Mouse (Mus musculus) cerebellum, adult 9-10 months (tissue): Measurements from ENCODE around the gene Fcho2.
"Not testable (repeated sequence)": the region's sequence is repeated elsewhere in the genome, so short reads cannot be mapped to it uniquely, and the experiment has no call there.

Source experiments
- DNase-seq: peaks from one replicate; pipeline ENCODE4 v3.0.0; 2022

Gene Fcho2

DNA sequence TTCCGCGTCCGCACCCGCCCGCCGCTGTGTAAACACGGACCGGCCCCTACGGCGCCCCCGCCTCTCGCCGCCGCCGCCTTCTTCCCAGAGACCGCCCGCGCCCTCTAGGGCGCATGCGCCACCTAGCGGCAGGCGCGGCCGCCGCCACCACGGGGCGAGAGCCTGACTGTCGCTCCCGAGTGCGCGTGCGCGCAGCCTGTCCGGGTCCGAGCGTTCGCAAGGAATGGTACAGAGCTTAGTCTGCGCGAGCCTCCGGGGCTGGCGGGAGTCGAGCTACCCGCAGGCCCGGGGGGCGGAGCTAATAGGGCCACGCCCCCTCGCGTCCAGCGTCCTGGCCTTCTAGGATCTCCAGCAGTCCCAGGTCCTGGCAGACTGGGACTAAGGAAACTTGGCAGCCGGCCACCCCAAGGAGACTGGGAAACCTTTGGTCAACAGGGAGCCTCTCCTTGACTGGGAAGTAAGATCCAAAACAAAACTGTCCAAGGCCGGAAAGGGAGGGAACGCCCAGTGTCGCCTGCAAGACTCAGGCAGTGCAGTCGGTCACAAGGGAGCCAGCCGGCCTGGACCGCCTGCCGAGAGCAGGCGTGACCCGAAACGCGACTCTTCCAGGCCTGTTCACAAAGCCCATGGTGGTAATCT, at the start of gene Fcho2:
Gene Fcho2 (minus strand): TSS at position 303 of the 639 bp plus-strand sequence.
- DNase-seq: peak; percentile 96

DNA sequence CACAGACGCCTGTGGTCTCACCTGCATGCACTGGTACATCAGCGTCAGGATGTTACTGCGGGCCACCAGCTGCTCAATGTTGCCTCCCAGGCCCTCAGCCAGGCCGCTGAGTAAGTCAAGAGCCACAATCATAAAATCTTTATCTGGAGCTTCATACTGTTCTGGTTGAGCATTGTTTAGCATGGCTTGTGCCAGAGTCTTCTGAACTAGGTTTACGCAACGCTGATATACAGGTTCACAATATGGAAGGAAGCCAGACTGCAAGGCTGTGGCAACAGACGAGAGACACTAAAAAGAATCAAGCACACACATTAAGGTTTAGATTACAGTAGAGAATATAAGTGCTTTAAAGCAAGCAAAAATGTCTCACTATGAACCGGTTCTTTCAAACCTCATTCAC, 40.0 kb upstream of the Fcho2 start:
- no peak for DNase-seq

DNA sequence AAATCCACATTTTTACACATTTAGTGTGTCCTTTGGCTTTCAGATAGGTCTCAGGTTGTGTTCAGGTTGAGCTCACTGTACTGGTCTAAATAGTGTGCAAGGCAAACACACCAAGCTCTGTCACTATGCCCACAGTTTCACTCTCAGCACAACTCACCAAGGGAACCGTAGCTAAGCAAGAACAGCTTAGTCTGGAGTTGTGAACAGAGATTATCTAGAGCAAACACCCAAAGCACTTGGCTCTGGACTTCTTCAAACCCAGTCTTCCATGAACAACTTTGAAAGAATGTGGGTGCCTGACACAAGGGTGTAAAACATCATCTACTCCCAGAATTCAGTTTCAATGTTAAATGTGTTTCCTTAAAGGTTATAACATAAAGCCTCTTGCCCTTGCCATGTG, 30.5 kb upstream of the Fcho2 start:
- DNase-seq: no peak

DNA sequence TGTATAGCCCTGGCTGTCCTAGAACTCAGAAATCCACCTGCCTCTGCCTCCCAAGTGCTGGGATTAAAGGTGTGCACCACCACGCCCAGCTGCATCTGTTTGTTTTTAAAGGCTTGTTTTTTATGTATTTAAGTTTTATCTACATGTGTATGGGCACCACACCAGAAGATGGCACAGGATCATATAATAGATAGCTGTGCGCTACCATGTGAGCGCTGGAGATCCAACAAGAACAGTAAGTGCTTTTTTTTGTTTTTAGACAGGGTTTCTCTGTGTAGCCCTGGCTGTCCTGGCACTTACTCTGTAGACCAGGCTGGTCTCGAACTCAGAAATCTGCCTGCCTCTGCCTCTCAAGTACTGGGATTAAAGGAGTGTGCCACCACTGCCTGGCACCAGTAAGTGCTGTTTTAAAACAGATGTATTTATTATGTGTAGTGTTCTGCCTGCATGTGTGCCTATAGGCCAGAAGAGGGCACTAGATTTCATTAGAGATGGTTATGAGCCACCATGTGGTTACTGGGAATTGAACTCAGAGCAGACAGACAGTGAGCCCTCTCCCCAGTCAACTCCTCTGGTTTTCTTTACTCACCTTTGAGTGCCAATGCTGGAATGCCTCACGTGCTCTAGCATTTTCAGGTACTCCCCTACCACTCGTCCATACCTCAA, 21.3 kb upstream of the Fcho2 start:
- DNase-seq: no peak

DNA sequence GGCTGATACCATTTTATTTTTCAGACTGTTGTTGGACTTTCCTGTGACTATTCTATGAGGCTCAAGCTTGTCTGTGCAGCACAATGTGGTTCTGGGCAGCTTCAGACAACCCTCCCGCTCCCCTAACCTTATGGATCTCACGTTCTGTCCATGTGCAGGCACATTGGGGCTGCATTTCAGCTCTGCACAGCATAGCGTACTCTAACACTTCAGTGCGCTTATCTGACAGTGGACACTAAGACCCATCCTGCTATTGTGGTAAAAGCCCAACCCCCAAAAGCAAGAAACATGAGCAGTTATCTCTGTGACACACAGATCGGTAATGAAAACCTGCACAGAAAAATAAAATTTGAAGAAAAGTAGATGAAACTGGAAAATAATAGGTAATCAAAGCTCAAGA, 20.5 kb upstream of the Fcho2 start:
- no peak for DNase-seq

DNA sequence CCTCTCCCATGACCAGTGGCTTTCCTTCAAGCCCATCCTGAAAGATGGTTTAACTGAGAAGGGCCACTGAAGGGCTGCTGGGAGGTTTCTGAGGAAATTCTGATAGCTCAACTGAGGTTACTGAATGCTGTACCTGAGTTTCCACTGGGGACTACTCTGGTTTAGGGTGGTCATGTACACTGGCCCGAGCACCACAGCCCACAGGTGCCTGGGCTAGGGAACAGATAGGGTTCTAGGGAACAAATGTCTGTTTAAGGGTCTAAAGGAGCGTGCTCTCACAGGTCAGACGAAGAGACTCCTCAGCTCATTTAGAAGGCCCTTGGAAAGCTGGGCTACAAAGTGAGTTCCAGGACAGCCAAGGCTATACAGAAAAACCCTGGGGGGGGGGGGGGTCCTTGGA, 19.5 kb upstream of the Fcho2 start:
- no peak for DNase-seq

DNA sequence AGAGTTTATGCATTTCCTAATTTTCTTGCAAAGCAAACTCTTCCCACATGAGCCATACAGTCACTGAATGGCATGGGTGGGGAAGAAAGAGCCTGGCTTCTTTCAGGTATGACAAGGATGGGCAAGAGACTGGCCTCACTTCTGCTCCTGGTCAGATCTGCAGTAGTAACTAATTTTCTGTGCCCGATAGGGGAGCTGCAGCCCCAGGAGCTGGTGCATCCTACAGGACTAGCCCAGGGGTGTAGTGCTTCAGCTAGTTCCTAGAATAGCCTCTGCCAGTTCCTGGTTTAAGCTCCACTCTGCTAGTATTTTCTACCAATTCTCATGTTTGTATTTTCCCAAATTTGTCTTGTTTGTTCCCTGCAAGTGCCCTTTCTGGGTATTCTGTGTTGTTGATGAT, 18.9 kb upstream of the Fcho2 start:
- no peak for DNase-seq

DNA sequence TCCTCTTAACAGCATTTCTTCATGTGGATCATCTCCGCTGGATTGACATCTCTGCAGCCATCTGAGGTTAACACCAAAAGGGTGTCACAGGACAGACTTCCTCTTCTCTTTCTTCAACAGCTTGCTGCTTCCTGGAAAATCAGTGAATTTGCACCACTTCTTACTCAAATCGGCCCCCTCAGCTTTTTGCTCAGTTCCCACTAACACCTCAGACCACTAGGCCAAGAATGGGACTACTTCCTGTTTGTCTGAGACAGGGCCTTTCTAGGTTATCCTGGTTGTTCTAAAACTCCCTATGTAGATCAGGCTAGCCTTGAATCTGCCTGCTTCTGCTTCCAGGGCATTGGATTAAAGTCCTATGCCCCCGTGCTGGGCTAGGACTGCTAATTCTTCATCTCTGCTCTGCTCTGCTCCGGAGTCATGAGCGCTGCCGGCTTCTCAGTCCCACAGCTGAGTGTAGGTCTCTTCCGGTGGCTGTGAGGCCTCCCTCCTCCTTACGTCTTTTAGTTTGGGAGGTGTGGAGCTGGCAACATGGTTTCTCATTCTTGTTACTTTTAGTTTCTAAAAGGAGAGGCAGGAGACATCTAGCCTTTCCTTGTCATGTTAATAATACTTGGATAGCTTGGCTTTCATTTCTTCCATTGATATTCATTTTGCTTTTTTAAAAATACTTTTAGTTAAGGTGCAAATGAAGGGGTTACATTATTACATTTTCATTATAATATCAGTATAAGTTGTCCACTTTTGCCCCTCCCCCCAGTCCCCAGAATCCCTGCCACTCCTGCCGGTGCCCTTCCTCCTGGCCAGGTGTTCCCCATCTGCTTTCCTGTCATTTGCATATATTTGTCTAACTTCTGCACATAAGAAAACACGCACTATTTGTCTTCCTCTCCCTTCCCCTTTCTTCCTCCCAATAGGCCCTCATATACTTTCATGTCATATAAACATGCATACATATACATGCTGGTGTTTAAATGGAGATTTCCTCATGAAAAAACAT, 17.5 kb upstream of the Fcho2 start:
- DNase-seq: no peak

DNA sequence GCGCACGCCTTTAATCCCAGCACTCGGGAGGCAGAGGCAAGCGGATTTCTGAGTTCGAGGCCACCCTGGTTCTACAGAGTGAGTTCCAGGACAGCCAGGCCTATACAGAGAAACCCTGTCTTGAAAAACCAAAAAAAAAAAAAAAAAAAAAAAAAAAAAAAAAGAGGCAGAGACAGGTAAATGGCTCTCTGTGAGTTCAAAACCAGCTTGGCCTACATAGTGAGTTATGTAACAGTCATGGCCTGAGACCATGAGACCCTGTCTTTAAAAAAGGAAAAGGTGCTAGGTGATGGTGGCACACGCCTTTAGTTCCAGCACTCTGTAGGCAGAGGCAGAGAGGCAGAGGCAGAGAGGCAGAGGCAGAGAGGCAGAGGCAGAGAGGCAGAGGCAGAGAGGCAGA, 13.8 kb upstream of the Fcho2 start:
- DNase-seq: not testable (repeated sequence)

DNA sequence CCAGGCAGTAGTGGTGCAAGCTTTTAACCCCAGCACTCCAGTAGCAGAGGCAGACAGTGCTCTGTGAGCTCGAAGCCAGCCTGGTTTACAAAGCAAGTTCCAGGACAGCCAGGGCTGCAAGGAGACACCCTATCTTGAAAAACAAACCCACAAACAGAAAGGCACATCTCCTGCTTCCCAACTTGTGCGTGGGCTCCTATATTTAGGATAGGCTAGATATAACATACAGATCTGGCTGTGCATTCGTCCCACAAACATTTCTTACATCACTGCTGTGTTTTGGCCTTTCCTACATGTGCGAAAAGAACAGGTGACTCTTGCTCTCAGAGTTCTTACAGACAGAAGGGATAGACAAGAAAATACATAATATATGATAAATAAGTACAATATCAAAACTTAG, 10.3 kb upstream of the Fcho2 start:
- DNase-seq: no peak

DNA sequence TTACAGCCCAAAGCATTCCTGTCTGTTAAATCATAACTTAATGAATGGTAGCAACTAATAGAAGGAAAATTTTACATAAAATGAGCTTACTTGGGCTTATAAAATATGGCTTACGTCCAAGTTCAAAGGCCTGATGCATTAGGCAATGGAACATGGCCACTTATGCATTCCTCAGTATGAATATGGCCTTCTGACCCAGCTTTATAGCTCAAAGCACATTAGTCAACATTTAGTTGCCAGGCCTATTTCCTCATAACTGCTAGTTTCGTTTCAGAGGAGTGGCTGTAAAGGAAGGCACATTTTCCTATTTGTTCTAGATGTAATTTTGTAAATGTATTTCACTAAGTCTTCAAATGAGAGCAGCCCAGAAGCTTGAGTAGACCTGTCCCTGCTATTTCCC, 3.8 kb upstream of the Fcho2 start:
- DNase-seq: no peak

DNA sequence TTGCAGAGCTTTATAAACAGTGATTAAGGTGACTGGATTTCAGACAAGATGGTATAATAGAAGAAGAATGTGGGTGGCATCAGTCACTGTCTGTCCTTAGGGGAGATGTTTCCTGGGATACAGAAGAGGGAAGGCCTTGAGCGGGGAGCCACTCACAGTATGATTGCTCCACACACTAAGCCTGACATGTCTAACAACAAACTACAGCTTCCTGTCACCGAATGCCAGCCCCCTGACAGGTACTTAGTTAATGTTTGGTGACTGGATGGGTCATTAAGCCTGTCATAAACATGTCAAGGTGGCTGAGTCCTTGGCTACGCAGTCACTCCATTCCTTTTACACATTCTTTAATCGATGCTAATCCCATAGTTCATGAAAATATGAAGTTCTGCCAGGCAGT, 3.0 kb upstream of the Fcho2 start:
- DNase-seq: no peak

DNA sequence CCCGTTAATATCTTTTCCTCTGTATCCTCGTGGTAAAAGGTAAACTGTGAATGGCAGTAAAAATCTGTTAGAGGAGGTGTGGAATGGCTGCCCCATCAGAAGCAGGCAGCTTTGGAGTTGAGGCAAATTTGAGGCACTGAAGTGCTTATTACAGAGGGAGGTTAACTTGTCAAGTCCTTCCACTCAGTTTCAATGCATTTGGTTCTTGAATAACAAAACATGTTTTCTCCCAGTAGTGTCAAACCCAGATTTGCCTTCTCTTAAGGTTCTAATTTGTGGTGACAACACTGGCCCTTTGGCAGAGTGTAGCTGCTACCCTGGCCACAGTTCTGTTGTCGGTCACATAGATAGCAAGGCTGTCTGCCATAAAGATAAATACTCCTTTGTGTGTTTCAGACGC, 2.5 kb upstream of the Fcho2 start:
- DNase-seq: no peak

DNA sequence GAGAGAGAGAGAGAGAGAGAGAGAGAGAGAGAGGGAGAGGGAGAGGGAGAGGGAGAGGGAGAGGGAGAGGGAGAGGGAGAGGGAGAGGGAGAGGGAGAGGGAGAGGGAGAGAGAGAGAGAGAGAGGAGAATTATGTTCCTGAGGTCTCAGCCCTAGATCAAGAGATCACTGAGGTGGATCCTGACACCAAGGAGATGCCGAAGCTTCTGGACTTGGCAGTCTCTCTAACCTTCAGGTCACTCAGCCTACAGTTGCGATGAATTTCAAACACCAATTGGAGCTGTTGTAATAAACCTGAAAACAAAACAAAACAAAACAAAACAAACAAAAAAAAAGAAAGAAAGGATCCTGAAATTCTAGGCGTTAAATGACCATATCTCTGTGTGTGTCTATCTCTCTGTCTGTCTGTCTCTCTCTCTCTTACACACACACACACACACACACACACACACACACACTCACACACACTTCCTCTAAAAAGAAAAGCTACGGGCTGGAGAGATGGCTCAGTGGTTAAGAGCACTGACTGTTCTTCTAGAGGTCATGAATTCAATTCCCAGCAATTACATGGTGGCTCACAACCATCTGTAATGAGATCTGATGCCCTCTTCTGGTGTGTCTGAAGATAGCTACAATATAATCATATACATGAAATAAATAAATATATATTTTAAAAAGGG, 1.9 kb upstream of the Fcho2 start:
- DNase-seq: not testable (repeated sequence)

DNA sequence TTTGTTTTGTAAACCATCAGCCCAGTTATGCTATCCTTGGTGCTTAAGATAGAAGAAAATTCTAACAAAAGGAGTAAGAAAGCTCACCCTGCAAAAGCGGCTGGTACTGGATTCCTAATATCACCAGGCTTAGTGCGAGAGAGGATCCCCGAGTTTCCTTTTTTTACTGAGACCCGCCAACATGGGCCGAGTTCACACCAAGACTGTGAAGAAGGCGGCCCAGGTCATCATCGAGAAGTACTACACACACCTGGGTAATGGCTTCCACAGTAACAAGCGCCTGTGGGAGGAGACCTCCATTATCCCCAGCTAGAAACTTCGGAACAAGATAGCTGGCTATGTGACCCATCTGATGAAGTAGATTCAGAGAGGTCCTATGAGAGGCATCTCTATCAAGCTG, 1.3 kb upstream of the Fcho2 start:
- peak; percentile 13 for DNase-seq

DNA sequence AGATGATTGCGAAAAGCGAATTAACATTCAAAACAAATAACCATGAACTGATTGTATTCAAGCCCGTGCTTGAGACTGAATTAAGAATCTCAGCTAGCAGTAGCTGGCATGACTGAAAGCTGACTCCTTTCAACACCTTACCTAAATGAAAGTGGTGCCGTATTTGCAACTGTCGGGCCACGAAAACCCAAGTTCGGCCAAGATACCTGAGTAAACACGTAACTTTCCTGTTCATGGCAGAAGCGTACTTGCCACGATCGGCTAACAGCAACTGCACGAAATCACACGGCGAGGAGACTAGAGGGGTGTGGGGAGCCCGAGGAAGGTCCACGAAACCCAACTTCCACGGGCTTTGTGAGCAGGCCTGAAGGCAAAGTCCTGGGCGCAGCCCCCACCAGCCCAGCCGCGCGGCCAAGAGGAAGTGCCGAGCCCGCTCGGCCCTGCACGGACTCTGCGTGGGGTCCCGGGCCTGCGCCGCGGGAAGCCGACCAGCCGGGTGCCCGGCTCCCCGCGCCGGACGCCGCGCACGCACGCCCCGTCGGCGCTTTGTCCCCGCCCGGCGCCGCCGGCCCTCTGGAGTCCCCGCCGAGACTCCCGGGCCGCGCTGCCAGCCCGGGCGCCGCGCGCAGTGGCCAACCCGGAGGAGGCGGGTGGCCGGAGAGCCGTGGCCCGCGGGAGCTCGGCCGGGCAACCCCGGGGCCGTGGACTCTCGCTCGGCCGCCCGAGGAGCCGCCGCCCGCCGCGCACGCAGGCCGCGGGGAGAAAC, 791 bp downstream of the Fcho2 start:
- peak; percentile 50 for DNase-seq

DNA sequence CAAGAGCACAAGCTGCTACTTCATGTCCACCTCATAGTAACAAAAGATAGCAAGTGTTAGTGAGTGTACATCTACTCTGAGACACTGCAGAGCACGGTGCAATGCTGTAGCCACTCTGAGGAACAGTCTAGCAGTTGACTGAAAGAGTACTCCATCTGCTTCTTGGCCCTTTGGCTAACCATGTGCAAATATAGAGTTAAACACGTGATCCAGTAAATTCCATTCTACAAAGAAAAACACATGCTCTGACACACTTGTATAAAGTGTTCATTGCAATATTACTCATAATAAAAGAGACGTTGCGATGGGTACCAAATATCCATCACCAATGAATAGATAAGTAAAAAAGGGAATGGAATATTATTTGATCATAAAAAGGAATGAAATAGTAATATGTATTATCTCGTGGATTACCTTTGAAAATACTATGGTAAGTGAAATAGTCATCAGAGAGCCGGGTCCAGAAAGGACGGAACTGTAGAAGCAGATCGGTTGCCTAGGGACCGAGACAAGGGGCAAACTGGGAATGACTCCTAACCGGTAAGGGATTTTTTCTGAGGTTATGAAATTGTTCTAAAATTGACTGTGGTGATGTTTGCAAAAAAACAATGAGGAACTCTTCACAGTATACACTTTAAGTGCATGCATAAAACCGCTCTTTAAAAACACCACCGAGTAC, 1.5 kb downstream of the Fcho2 start:
- DNase-seq: peak; percentile 16

DNA sequence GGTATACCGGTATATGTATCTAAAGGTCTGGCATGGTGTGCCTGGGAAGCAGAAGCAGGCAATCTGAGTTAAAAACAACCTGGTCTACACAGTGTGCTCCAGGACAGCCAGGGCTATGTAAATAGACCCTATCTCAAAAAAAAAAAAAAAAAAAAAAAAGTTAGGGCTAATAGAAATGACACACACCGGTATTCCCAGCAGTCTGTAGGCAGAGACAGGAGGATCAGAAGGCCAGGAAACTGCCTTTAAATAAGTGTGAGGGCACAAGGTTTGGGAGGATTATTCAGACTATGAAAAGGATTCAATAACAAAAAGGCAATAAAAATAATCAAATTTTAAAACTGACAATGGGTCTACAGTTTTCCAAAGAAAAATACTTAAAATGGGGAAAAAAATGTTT, 2.1 kb downstream of the Fcho2 start:
- no peak for DNase-seq

DNA sequence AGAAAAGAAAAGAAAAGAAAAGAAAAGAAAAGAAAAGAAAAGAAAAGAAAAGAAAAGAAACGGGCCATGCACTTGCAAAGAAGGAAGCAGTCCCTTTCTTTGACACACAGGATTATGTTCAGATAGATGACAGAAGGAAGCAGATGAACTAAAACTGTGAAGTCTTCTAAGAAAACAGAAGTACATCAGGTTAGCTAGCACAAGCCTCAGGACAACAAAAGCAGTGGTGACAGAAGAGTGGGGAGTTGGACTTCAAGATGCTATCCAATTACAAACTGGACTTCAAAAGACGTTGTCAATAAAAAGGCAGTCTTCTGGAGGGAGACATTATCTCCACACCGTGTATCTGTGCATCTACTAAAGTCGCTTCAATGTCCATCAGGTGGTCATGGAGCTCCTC, 3.0 kb downstream of the Fcho2 start:
- DNase-seq: peak; percentile 8

DNA sequence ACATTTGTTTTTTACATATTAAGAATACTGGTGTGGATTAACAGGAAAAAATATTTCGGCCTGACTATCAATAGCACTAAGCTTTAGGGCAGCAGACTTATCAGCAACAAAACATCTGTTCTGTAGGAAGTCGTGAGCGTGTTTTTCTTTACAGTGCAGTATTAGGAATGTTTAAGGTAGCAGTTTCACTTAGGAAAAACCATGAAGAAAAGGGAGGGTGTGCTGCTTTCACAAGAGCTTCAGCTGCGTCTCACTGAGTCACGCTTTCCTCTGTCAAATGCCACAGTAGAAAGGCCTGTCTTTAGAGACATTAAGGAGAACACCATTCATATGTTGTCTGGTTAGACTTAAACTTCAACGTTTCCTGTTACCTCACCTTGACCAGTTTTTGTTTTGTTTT, 5.1 kb downstream of the Fcho2 start:
- no peak for DNase-seq

DNA sequence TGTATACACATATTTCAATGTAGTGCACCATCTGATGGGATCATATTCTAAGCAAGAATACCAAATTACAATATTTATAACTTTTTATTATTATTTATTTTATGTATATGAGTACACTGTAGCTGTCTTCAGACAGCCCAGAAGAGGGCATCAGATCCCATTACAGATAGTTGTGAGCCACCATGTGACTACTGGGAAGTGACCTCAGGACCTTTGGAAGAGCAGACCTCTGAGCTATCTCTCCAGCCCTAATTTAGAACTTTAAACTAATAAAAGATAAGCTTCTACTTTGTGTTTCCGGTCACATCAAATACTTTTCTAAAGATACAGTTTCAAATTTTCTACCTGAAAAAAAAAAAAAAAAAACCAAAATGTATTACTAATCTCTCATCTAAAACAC, 6.2 kb downstream of the Fcho2 start:
- no peak for DNase-seq

DNA sequence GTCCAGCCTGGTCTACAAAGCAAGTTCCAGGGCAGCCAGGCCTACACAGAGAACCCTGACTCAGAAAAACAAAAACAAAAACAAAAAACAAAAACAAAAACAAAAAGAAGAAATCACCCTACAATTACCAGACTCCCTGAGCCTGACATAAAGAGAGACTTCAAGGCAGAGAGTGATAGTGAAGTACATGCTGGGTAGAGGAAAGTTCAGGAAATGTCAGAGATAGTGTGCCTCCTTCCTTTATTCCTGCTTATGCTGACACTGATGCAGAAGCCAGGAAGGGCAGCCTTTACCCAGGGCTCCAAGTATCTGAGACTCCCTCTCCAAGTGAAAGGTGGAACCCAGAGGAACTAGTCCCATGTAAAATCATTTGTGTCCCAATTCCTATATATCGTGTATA, 10.8 kb downstream of the Fcho2 start:
- no peak for DNase-seq
